Mouse (Mus musculus): ENCODE data around the gene Ildr1.

Ildr1 gene

DNA sequence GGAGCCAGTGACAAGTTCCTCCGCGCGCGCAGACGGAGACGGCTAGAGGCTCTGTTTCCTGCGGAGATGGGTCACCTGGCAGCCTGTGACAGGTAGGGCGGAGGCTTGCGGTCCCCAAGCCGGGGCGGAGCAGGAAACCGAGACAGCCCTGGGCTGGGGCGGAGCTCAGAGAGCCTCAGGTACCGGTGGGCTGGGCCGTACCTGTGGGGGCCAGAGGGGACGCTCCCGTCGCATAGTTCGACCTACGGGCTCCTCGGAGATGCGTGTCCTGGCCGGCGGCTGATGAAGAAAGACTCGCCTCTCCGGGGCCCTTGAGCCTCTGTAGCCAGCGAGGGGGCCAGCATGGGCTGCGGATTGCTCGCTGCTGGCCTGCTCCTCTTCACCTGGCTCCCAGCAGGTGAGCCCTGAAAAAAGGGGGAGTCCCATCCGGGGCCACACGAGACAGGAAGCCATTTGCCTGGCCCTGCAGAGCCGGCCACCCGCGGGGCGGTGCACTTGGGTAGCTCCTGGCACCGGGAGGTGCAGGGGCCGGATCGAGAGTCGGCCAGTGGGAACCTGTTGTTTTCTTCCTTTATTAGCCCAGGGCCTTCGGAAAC, at the start of gene Ildr1:
TSS of gene Ildr1 (plus strand) at position 161 of the 596 bp plus-strand sequence.
- DNase-seq, result peak; percentile 51

DNA sequence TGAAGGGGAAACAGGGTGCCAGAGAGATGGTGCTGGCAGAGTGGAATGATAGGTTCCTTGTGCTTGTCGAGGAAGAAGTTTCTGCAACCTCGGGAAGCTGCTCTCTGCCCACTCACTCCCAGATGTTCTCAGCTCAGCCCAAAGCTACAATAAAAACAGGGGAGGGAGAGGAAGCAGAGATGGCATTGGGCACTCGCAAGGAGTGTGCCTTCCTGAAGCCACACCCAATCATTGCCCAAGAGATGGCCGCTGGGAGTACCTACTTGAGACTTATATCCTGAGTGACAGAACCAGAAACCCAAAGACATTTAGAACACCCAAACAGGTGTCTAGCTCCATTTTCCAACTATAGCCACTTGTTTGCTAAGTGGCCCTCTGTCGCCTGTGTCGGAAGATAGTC, 48.7 kb upstream of the Ildr1 start:
- DNase-seq, result no peak

DNA sequence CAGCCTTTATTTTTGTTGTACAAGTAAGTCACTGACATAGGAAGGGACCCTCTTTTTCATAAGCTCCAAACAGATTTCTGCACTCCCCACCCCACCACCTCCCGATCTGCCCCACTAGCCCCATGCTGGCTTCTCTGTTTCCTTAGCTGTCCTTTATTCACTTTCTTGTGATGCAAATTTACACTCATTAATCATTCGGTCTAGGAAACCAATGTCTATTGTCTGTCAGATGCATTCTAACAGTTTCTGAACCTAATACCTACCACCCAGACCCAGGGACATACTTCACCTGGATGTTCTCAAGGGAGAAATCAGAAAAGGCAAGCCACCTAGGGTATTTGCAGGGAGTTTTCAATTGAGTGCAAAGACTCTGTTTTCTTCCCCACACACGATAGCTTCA, 44.5 kb upstream of the Ildr1 start:
- no peak for DNase-seq

- no peak for DNase-seq
Observed at GRCm38 (mm10) chr16:36650511-36650910, 43.3 kb upstream of the Ildr1 start.

GRCm38 (mm10) chr16:36651174-36651766, 42.5 kb upstream of the Ildr1 start:
- DNase-seq, result no peak

GRCm38 (mm10) chr16:36655199-36655598, 38.6 kb upstream of the Ildr1 start:
- no peak for DNase-seq

GRCm38 (mm10) chr16:36655910-36656309, 37.9 kb upstream of the Ildr1 start:
- no peak for DNase-seq

GRCm38 (mm10) chr16:36661330-36661729, 32.4 kb upstream of the Ildr1 start:
- DNase-seq, result no peak

DNA sequence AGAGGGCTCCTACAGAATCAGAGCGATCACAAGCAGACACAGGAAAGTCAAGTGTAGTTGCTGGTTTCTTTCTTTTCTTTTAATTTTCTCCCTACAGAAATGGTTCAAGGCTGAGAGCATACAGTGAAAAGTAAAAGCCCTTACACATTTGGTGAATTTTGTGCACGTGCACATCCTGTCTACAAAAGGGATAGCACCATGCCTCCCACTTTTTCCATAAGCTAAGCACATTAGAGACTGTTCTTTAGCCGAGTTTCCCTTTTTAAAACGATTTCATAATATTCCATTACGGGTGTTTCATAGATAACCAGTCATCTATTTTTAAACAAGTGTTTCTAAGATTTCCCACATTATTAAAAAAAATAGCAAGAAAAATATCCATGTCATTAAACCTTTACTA, 30.3 kb upstream of the Ildr1 start:
- no peak for DNase-seq

DNA sequence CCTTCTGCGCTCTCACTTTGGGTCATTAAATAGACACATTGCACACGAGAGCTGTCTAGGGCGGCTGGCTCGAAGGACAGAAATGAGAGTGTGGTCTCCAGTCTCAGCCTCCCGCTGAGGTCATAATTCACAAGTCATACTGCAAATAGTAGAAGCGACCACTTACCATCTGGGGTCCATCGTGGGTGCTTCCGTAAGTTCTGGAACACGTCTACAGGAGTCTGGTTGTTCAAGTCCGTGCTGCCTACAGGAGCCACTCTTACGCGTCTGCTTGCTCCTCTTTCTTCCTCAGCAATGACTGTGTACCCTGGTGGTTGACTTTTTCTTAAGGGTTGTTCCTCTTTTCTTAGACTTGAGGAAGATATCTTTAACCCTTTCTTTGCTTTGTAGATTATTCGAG, 28.0 kb upstream of the Ildr1 start, which contains the start of gene Cd86:
TSS of gene Cd86 (minus strand) at position 300 of the 400 bp plus-strand sequence.
- DNase-seq, result peak; percentile 37 to 56

DNA sequence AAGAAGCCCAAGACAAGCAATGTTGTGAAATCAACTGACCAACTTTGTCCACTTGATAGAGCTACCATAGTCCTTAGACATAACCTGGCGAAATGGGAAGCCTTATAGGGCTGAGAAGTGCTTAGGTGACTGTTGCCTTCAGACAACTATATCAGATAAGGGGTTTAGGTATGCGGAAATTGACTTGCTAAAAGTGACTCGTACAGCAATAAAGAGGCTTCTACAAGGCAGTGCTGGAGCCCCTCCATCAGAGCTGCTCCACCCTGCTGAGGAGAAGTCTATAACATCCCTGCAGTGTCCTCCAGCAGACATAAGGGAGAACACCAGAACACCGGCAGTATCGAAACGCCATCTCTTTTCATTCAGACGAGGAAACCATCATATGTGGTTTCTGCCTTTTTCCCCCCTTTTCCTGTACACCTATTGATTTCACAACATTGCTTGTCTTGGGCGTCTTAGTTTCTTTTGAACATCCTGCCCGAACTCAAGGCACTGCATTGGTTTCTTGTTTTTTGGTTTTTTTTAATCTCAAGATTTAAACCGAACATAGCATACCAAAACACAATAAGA, 27.2 kb upstream of the Ildr1 start:
- DNase-seq, result no peak

GRCm38 (mm10) chr16:36670590-36670989, 23.2 kb upstream of the Ildr1 start:
- no peak for DNase-seq

DNA sequence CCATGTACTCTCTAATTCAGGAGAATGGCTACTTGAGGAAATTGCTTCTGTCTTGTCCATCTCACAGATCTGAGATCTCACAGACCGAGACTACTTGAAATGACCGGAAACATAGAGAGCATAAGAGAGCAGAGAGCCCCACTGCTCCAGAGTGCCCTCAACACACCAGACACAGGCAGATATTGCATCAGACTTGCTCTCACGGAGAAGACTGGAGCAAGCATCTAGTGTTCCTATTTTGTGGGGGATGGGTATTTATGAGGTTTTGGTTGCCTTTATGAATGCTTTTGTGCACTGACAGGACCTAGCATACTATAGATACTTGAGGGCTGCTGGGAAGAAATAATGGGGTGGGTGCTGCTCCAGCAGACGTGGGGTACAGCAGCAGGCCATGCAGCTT, 20.6 kb upstream of the Ildr1 start:
- DNase-seq, result no peak

DNA sequence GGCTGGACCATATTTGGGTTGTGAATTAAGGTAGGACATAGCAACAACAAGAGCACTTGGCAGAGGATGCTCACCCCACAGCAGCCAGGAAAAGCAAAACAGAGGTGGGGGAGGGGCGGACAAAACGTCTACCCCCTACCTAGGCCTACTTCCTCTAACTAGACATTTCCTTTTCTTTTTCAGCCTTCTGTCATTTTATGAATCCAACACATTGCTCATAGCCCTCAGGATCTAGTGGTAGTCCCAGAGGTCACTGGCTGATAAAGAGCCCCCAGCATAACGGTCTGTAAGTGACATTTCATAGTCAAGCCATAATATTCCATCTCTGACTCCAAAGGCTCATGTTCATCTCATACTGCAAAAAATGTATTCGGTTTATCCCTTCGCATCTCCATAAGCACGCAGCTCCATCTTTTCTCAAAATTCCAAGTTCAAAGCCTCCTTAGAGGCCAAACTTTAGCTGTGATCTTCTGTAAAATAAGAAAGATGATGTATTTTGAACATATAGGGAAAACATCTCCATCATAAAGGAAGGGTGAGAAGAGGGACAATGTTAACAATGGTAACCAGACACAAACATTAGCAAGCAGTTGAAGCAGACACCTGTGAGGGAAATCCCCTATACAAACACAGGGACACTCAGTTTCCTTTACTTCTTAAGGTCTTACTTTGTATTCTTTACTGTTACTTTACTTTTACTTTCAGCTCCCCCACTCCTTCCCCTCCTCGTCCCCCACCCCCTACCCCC, 19.1 kb upstream of the Ildr1 start:
- DNase-seq, result peak; percentile 36 to 57

DNA sequence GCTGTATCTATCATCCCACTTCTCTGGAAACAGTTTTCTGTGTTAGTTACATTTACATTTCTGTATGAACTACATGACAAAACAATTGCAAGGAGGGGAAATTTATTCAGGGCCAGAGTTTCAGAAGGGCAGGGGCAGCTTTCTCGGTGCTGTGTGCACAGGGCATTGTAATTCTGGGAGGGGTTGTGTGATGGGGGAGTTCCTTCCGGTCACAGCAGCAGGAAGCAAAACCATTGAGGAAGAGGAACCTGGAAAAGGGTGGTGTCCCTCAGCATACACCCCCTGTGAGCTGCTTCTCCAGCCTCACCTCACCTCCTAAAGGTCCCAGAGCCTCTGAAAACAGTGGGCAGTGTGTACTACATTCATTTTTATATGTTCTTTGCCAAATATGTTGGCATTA, 18.5 kb upstream of the Ildr1 start:
- DNase-seq, result no peak

GRCm38 (mm10) chr16:36675902-36676301, 17.9 kb upstream of the Ildr1 start:
- no peak for DNase-seq

- no peak for DNase-seq
Observed at GRCm38 (mm10) chr16:36681829-36682228, 11.9 kb upstream of the Ildr1 start.

GRCm38 (mm10) chr16:36684325-36684918, 9.4 kb upstream of the Ildr1 start:
- DNase-seq, result no peak

GRCm38 (mm10) chr16:36688076-36688475, 5.7 kb upstream of the Ildr1 start:
- no peak for DNase-seq

GRCm38 (mm10) chr16:36691484-36691883, 2.3 kb upstream of the Ildr1 start:
- no peak for DNase-seq

- no peak for DNase-seq
Observed at GRCm38 (mm10) chr16:36694798-36695290, 1.1 kb downstream of the Ildr1 start.

DNA sequence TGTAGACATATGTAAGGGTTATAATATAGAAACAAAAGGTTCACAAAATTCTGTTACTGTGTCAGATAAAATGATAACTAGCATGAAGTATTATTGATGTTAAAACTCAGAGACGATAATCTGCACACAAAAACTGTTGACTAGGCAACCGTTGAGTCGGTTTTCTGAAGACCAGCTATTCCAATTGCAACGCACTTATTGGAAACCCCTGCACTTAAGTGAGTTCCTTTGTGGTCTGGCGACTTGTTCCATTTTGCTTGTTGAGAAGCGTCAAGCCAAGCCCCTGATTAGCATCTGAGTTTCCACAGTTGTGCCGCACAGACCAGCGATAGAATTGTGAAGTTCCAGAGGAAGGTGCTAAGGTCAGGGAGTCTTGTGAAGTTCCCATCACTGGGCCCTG, 3.6 kb downstream of the Ildr1 start:
- no peak for DNase-seq

- no peak for DNase-seq
Observed at GRCm38 (mm10) chr16:36700484-36700883, 6.7 kb downstream of the Ildr1 start.
